Comparison of ENCODE assay signal across 9 mouse cellular contexts in the genomic region with DNA sequence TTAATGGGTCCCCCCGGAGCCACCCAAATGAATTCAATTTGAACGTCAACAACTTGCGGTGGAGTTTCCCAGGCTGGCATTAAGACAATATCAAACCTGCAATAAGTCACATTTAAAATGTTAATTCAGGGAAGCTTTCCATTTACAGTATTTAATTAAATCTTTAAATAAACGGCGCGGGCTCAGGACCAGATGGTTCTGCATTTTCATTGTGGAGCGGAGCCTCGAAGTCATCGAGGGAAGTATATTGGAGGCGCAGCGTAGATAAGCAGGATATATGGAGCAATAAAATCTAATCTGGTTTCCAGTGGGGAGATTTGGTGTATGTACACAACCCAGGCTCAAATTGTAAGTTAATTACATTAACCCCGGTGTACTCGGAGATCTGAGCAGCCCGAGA.
A peak's percentile ranks its signal among the peaks of the same experiment; 100 is the strongest.
DNase-seq lines count a peak whose midpoint lies in the region; ATAC-seq lines count a peak whose summit lies in the region.
"Had no signal": no experiment of that assay in that cellular context is flagged by ENCODE, and none has a peak within 500 bp of the region (broad histone marks: within the 10 kb centered on the region; RNA-seq: fewer than 3 reads in every experiment).

No protein-coding gene starts in this region.

- H3K4me3 ChIP-seq in kidney, embryonic 15.5 days (replicated peaks): peak overlapping the region; percentile 39
- H3K4me3 ChIP-seq in embryonic facial prominence, embryonic 11.5 days (ENCODE audit: low read depth, low read length): no peak overlapping the region
- peak overlapping the region; percentile 22; the same call in 1 of the 2 replicates for H3K4me3 ChIP-seq in hindbrain, embryonic 13.5 days
- 0 out of 2 replicates have a peak overlapping the region, but pooled peaks have one; percentile 25 for H3K4me3 ChIP-seq in midbrain, embryonic 14.5 days (replicated peaks; ENCODE audit: low read depth, low read length)

- H3K4me2 ChIP-seq in kidney, embryonic 15.5 days: peak overlapping the region; percentile 63
- peak overlapping the region; percentile 32; the same call in 1 of the 2 replicates for H3K4me2 ChIP-seq in embryonic facial prominence, embryonic 11.5 days (ENCODE audit: low read depth, low read length)
- peak overlapping the region; percentile 53 for H3K4me2 ChIP-seq in hindbrain, embryonic 13.5 days
- peak overlapping the region; percentile 53 for H3K4me2 ChIP-seq in midbrain, embryonic 14.5 days (ENCODE audit: low read length)

- H3K9me3 ChIP-seq in kidney, embryonic 15.5 days (replicated peaks): 0 out of 2 replicates have a peak, but pooled peaks cover 4% of the 10 kb centered on the region
- no peaks in the 10 kb centered on the region for H3K9me3 ChIP-seq in embryonic facial prominence, embryonic 11.5 days (replicated peaks; ENCODE audit: control insufficient read depth, low read length)
- H3K9me3 ChIP-seq in hindbrain, embryonic 13.5 days: no peaks in the 10 kb centered on the region
- H3K9me3 ChIP-seq in midbrain, embryonic 14.5 days (ENCODE audit: control insufficient read depth, low read length): no peaks in the 10 kb centered on the region

- peaks cover 22% of the 10 kb centered on the region for H3K4me1 ChIP-seq in kidney, embryonic 15.5 days
- peaks cover 12% of the 10 kb centered on the region for H3K4me1 ChIP-seq in embryonic facial prominence, embryonic 11.5 days (ENCODE audit: control insufficient read depth, insufficient read depth, low read length)
- peaks cover 44% of the 10 kb centered on the region for H3K4me1 ChIP-seq in hindbrain, embryonic 13.5 days (replicated peaks)
- peaks cover 38% of the 10 kb centered on the region for H3K4me1 ChIP-seq in midbrain, embryonic 14.5 days (ENCODE audit: control insufficient read depth, insufficient read depth, low read length)

- peaks cover 74% of the 10 kb centered on the region for H3K27me3 ChIP-seq in kidney, embryonic 15.5 days
- H3K27me3 ChIP-seq in embryonic facial prominence, embryonic 11.5 days (ENCODE audit: control insufficient read depth, insufficient read depth, low read length): peaks cover 4% of the 10 kb centered on the region
- H3K27me3 ChIP-seq in hindbrain, embryonic 13.5 days: peaks cover 32% of the 10 kb centered on the region
- H3K27me3 ChIP-seq in midbrain, embryonic 14.5 days (ENCODE audit: control insufficient read depth, insufficient read depth, low read length): no peaks in the 10 kb centered on the region

- no peaks in the 10 kb centered on the region for H3K36me3 ChIP-seq in kidney, embryonic 15.5 days
- H3K36me3 ChIP-seq in embryonic facial prominence, embryonic 11.5 days (replicated peaks; ENCODE audit: control insufficient read depth, insufficient read depth, low read depth, low read length): no peaks in the 10 kb centered on the region
- no peaks in the 10 kb centered on the region for H3K36me3 ChIP-seq in hindbrain, embryonic 13.5 days
- H3K36me3 ChIP-seq in midbrain, embryonic 14.5 days (ENCODE audit: control insufficient read depth, insufficient read depth, low read length): no peaks in the 10 kb centered on the region

- H3K27ac ChIP-seq in kidney, embryonic 15.5 days: no peak overlapping the region
- H3K27ac ChIP-seq in embryonic facial prominence, embryonic 11.5 days (replicated peaks; ENCODE audit: low read depth, low read length): no peak overlapping the region
- peak overlapping the region; percentile 73 for H3K27ac ChIP-seq in hindbrain, embryonic 13.5 days
- peak overlapping the region; percentile 78 for H3K27ac ChIP-seq in midbrain, embryonic 14.5 days (replicated peaks; ENCODE audit: low read depth, low read length)
- H3K27ac ChIP-seq: macrophage had no signal

- H3K9ac ChIP-seq in kidney, embryonic 15.5 days: no peak overlapping the region
- H3K9ac ChIP-seq in embryonic facial prominence, embryonic 11.5 days (replicated peaks; ENCODE audit: low read length): no peak overlapping the region
- H3K9ac ChIP-seq in hindbrain, embryonic 13.5 days: 0 out of 2 replicates have a peak overlapping the region, but pooled peaks have one; percentile 35
- H3K9ac ChIP-seq in midbrain, embryonic 14.5 days (replicated peaks; ENCODE audit: low read length): no peak overlapping the region; the same call in 1 of the 2 replicates

- no peak for ATAC-seq in kidney, embryonic 15.5 days (replicated peaks; ENCODE audit: low FRiP score)
- ATAC-seq in embryonic facial prominence, embryonic 11.5 days (replicated peaks; ENCODE audit: insufficient number of reproducible peaks, low FRiP score, low TSS enrichment, low read depth): no peak
- ATAC-seq in hindbrain, embryonic 13.5 days (ENCODE audit: low FRiP score): no peak
- no peak; the same call in 1 of the 2 replicates for ATAC-seq in midbrain, embryonic 14.5 days (ENCODE audit: low FRiP score, low TSS enrichment)
- no peak for ATAC-seq in erythroid progenitor cell, adult 5-6 weeks (replicated peaks; ENCODE audit: low FRiP score, poor library complexity, severe bottlenecking)

- DNase-seq in kidney, postnatal 10 days: no peak
- DNase-seq in embryonic facial prominence, embryonic 11.5 days (ENCODE audit: low spot score): no peak
- peak; percentile 73 for DNase-seq in midbrain, embryonic 14.5 days
- DNase-seq in thymus, postnatal 4 days: no peak
- no peak for DNase-seq in layer of hippocampus, postnatal 25 days (ENCODE audit: extremely low spot score in 1 of 2, low spot score in 1 of 2)

- 2% methylated on average over 14 of the region's 14 CpGs for WGBS in kidney, embryonic 15.5 days
- WGBS in embryonic facial prominence, embryonic 11.5 days: 1% methylated on average over 14 of the region's 14 CpGs
- 1% methylated on average over 14 of the region's 14 CpGs for WGBS in hindbrain, embryonic 13.5 days
- 1% methylated on average over 14 of the region's 14 CpGs for WGBS in midbrain, embryonic 14.5 days

Comparison
In these comparisons a context has a peak if more than half of its experiments do, and no peak if none do; other contexts are left out.
1. H3K27ac ChIP-seq: peak in hindbrain, embryonic 13.5 days (single experiment) and midbrain, embryonic 14.5 days (single experiment); none in kidney, embryonic 15.5 days (single experiment) and embryonic facial prominence, embryonic 11.5 days (single experiment).
2. Peak in every context shown above with its lines, with median percentiles within 50 percentile points of each other: H3K4me2 ChIP-seq.